Mouse (Mus musculus): ENCODE measurements around the gene Srgap3. TPM values are rescaled to one million over a fixed set of nuclear protein-coding genes. Genes with fewer than 3 reads are reported as not detected.

The Srgap3 gene
- polyA plus RNA-seq, 1 experiment from 2014 or later: 33.7 TPM

DNA sequence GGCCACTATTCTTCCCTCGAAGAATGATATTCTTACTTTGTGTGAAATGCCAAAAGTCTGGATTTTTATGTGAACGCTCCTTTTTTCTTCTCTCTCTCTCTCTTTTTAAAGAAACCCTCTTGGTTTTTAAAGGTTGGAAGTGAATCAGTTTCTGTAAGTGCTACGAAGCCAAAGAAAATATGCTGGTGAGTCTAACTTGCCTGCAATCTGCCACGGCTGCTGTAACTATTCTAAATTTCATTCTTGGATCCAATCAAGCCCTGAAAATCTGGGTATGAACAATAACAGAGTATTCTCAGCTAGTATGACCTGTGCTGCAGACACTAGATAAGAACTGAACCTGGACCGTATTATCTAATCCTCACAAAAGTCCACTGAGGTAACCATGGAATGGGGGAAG, 21.1 kb downstream of the Srgap3 start:
- no peak for ATAC-seq (replicated peaks)
- no peaks in the 10 kb centered on the region for H3K36me3 ChIP-seq
- H3K27me3 ChIP-seq: no peaks in the 10 kb centered on the region
- H3K27ac ChIP-seq (replicated peaks): peak overlapping the region; percentile 70
- H3K4me1 ChIP-seq: peaks cover 70% of the 10 kb centered on the region
- no peaks in the 10 kb centered on the region for H3K9me3 ChIP-seq
- no peak overlapping the region for H3K4me3 ChIP-seq
- H3K4me2 ChIP-seq (replicated peaks): no peak overlapping the region
- WGBS: 72% methylated on average over 5 of the region's 5 CpGs
- H3K9ac ChIP-seq (replicated peaks): no peak overlapping the region

DNA sequence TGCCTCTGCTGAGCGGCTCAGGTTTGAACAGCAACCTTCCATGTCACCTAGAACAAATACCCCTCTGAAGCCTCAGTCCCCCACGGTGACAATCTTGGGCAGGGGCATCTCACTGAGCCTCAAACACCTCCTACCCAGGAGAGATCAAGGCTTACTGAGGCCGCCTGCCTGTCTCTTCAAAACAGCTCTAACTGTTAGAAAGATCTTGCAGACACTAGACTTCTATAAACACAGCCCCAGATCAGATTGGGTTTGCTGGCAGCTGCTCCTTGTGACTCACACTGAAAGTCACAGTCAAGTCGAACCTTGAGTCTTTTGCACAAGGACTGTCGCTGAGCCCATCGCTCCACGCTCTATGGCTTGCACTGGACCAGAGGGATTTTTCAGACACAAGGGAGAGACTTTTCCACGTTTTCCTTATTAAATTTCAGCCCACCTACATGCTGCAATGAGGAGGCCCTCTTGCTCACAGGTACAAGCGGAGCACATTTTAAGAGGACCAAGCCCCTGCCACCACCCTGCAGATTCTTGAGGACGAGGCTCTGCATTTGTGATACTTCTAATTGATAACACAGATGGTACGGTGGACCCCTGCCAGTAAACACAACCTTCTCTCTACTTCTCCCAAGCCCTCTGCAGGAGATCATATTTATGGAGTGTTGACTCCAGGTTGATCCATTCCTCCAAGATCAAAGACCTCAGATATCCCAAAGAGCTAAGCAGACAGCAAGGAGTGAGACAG, 21.7 kb downstream of the Srgap3 start:
- 0 out of 2 replicates have a peak overlapping the region, but pooled peaks have one; percentile 1 for H3K9ac ChIP-seq (replicated peaks)

GRCm38 (mm10) chr6:112924606-112925141, 22.4 kb downstream of the Srgap3 start:
- WGBS: 61% methylated on average over 13 of the region's 13 CpGs
- Histone ChIP-seq H3K4me1 (peaks cover 57% of the 10 kb centered on the region), H3K4me2 (replicated peaks) (no peak overlapping the region), H3K36me3 (no peaks in the 10 kb centered on the region), H3K9ac (replicated peaks) (0 out of 2 replicates have a peak overlapping the region, but pooled peaks have one; percentile 1), H3K9me3 (no peaks in the 10 kb centered on the region), H3K27ac (replicated peaks) (peak overlapping the region; percentile 70), H3K27me3 (no peaks in the 10 kb centered on the region), H3K4me3 (no peak overlapping the region)
- ATAC-seq (replicated peaks): no peak; the same call in 1 of the 2 replicates

More for the DNA sequence above, 21.7 kb downstream of the Srgap3 start:
- no peak for ATAC-seq (replicated peaks)
- peaks cover 65% of the 10 kb centered on the region for H3K4me1 ChIP-seq
- no peaks in the 10 kb centered on the region for H3K36me3 ChIP-seq
- H3K27ac ChIP-seq (replicated peaks): peak overlapping the region; percentile 70
- no peaks in the 10 kb centered on the region for H3K27me3 ChIP-seq
- no peak overlapping the region for H3K4me3 ChIP-seq
- WGBS: 64% methylated on average over 11 of the region's 11 CpGs
- H3K9me3 ChIP-seq: no peaks in the 10 kb centered on the region
- H3K4me2 ChIP-seq (replicated peaks): no peak overlapping the region

DNA sequence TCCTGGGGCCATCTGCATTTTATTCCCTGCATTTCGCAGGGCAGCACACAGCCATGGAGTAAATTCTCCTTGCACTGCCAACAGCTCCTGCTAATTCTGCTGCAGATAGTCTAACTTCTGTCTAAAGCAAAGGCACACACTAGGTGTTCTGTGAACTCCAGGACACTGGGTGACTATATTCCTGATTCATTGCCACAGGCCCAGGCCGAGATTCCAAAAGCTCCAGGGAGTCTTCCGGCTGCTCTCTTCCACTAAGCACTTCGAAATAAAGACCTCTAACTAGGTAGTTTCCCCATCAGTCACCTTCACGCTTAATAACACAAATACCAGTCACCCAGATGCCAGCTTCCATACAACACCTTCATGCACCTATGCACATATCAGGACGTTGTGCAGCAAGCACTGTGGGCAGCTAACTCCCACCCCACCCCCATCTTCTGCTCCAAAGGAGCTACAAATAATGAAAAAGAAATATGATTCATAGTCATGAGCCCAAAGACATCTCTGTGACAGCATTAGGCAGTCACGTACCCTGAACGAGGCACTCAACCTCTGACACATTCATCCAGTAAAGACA, 26.4 kb downstream of the Srgap3 start:
- no peak overlapping the region for H3K4me2 ChIP-seq (replicated peaks)
- no peaks in the 10 kb centered on the region for H3K9me3 ChIP-seq
- H3K4me3 ChIP-seq: no peak overlapping the region
- peaks cover 21% of the 10 kb centered on the region for H3K4me1 ChIP-seq
- 80% methylated on average over 8 of the region's 8 CpGs for WGBS
- H3K9ac ChIP-seq (replicated peaks): no peak overlapping the region
- no peaks in the 10 kb centered on the region for H3K36me3 ChIP-seq
- ATAC-seq (replicated peaks): no peak
- H3K27me3 ChIP-seq: no peaks in the 10 kb centered on the region
- no peak overlapping the region for H3K27ac ChIP-seq (replicated peaks)

DNA sequence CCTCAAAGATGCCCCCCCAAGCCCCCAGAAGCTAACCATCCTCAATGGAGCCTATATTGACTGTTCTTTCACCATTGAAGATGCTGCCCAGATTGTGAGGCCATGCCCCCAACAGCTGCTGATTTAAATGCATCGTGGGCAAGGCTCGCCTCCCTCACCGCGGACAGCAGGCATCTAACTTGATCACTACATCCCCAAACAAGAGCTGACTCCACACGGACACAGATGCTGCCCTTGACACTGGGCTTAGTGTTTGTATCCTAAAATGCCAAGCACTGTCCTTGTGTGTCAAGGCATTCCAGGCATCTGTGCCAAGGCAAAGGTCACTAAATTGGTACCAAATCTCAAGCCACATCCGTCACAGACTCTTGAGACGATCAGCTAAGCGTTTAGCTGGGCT, 29.3 kb downstream of the Srgap3 start:
- Histone ChIP-seq H3K27ac (replicated peaks) (no peak overlapping the region), H3K36me3 (no peaks in the 10 kb centered on the region), H3K9ac (replicated peaks) (no peak overlapping the region), H3K9me3 (no peaks in the 10 kb centered on the region), H3K4me2 (replicated peaks) (no peak overlapping the region), H3K27me3 (no peaks in the 10 kb centered on the region), H3K4me1 (no peaks in the 10 kb centered on the region; the same call in 1 of the 2 replicates), H3K4me3 (no peak overlapping the region)
- 86% methylated on average over 8 of the region's 8 CpGs for WGBS
- no peak for ATAC-seq (replicated peaks)

- H3K27me3 ChIP-seq: no peaks in the 10 kb centered on the region
- no peak overlapping the region for H3K4me3 ChIP-seq
- ATAC-seq (replicated peaks): no peak
- no peak overlapping the region for H3K9ac ChIP-seq (replicated peaks)
- 93% methylated on average over 2 of the region's 2 CpGs for WGBS
- H3K9me3 ChIP-seq: no peaks in the 10 kb centered on the region
- H3K27ac ChIP-seq (replicated peaks): no peak overlapping the region
- H3K36me3 ChIP-seq: no peaks in the 10 kb centered on the region
- H3K4me2 ChIP-seq (replicated peaks): no peak overlapping the region
- H3K4me1 ChIP-seq: no peaks in the 10 kb centered on the region; the same call in 1 of the 2 replicates
Observed at GRCm38 (mm10) chr6:112916243-112916642, 30.8 kb downstream of the Srgap3 start.

- 89% methylated on average over 5 of the region's 5 CpGs for WGBS
- H3K9me3 ChIP-seq: no peaks in the 10 kb centered on the region
- no peak overlapping the region for H3K4me3 ChIP-seq
- peaks cover 3% of the 10 kb centered on the region; the same call in 1 of the 2 replicates for H3K4me1 ChIP-seq
- H3K27ac ChIP-seq (replicated peaks): no peak overlapping the region
- H3K36me3 ChIP-seq: no peaks in the 10 kb centered on the region
- no peak overlapping the region for H3K9ac ChIP-seq (replicated peaks)
- ATAC-seq (replicated peaks): no peak
- no peaks in the 10 kb centered on the region for H3K27me3 ChIP-seq
- no peak overlapping the region for H3K4me2 ChIP-seq (replicated peaks)
Observed at GRCm38 (mm10) chr6:112912552-112912951, 34.5 kb downstream of the Srgap3 start.

DNA sequence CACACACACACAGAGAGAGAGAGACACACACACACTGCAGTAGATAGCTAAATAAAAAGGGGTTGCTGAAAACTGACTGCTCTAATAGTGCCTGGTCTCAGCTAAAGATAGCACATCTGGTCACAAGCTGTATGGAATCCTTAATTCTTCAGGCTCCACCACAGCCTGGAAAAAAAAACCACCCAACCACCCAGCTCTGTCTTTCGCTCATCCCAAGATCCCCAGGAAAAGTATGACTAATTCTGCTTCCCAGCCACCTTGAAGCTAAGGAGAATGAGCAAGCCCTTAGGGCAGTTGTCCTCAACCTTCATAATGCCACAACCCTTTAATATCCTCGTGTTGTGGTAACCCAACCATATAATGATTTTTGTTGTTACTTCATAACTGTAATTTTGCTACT, 37.4 kb downstream of the Srgap3 start:
- H3K4me2 ChIP-seq (replicated peaks): no peak overlapping the region
- WGBS: 85% methylated on average over 2 of the region's 2 CpGs

DNA sequence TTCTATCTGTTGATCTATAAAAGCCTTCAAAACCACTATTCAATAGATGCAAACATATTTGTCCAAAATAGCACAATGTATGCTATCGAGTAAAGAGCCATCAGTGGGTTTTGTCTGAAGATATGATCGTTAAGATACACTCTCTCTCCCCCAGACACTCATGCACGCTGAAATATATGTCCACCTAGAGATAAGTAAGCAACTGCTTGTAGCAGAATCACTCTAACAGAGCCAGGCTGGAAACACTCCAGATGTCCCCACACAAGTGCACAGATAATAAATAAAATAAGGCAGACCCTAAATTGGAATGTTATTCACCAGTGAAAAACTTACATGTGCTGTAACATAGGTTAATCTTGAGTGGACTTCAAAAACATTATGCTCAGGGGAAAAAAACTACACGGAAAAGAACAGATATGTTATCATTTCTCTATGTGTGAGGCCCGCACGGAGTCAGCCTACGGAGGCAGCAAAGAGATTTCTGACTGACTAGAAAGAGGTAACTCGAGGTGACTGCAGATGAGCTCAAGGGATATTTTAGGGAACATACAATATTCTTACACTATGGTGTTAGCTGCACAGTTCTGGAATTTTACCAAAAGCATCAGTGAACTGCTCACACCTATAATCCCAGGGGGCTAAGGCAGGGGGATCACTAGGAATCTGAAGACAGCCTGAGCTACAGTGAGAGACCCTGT, 39.0 kb downstream of the Srgap3 start:
- no peak overlapping the region for H3K4me3 ChIP-seq
- WGBS: 80% methylated on average over 8 of the region's 8 CpGs
- no peak overlapping the region for H3K9ac ChIP-seq (replicated peaks)
- H3K36me3 ChIP-seq: no peaks in the 10 kb centered on the region
- ATAC-seq (replicated peaks): no peak
- peaks cover 16% of the 10 kb centered on the region for H3K4me1 ChIP-seq
- no peak overlapping the region for H3K27ac ChIP-seq (replicated peaks)
- no peaks in the 10 kb centered on the region for H3K27me3 ChIP-seq
- no peak overlapping the region for H3K4me2 ChIP-seq (replicated peaks)
- no peaks in the 10 kb centered on the region for H3K9me3 ChIP-seq

More for the DNA sequence above, 37.4 kb downstream of the Srgap3 start:
- Histone ChIP-seq H3K4me1 (peaks cover 3% of the 10 kb centered on the region; the same call in 1 of the 2 replicates), H3K9me3 (no peaks in the 10 kb centered on the region), H3K4me3 (no peak overlapping the region), H3K27me3 (no peaks in the 10 kb centered on the region), H3K27ac (replicated peaks) (no peak overlapping the region), H3K9ac (replicated peaks) (no peak overlapping the region), H3K36me3 (no peaks in the 10 kb centered on the region)
- no peak for ATAC-seq (replicated peaks)

GRCm38 (mm10) chr6:112903796-112904195, 43.3 kb downstream of the Srgap3 start:
- H3K27ac ChIP-seq (replicated peaks): peak overlapping the region; percentile 89
- no peaks in the 10 kb centered on the region for H3K9me3 ChIP-seq
- no peaks in the 10 kb centered on the region for H3K27me3 ChIP-seq
- H3K4me1 ChIP-seq: peaks cover 55% of the 10 kb centered on the region
- peak; percentile 9; the same call in 1 of the 2 replicates for ATAC-seq (replicated peaks)
- WGBS: 86% methylated on average over 5 of the region's 5 CpGs
- H3K36me3 ChIP-seq: no peaks in the 10 kb centered on the region
- no peak overlapping the region; the same call in 1 of the 2 replicates for H3K4me2 ChIP-seq (replicated peaks)
- H3K9ac ChIP-seq (replicated peaks): no peak overlapping the region
- no peak overlapping the region for H3K4me3 ChIP-seq

DNA sequence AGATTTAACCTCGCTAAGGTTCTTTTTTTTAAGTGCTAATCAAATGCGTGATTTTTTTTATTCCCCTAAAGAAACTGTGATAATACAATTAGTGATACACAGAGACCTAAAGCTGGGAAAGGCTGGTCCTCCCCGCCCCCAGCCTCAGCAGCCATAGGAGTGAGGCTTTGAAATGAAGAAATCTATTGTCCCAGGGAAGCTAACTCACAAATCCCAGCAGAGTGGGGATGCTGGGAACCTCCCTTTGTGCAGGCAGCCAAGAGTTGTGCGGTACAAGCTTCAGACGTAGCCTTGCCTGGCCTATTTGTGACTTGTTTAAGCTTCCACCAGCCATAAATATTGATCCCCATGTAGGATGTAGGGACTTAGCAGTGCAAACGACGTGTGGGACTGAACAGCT, 43.8 kb downstream of the Srgap3 start:
- Histone ChIP-seq H3K9ac (replicated peaks) (peak overlapping the region; percentile 28; the same call in 1 of the 2 replicates), H3K4me2 (replicated peaks) (peak overlapping the region; percentile 28), H3K36me3 (no peaks in the 10 kb centered on the region), H3K27ac (replicated peaks) (peak overlapping the region; percentile 89), H3K9me3 (no peaks in the 10 kb centered on the region), H3K4me1 (peaks cover 60% of the 10 kb centered on the region), H3K27me3 (no peaks in the 10 kb centered on the region), H3K4me3 (no peak overlapping the region)
- 2% methylated on average over 7 of the region's 7 CpGs for WGBS
- peak; percentile 83 for ATAC-seq (replicated peaks)

DNA sequence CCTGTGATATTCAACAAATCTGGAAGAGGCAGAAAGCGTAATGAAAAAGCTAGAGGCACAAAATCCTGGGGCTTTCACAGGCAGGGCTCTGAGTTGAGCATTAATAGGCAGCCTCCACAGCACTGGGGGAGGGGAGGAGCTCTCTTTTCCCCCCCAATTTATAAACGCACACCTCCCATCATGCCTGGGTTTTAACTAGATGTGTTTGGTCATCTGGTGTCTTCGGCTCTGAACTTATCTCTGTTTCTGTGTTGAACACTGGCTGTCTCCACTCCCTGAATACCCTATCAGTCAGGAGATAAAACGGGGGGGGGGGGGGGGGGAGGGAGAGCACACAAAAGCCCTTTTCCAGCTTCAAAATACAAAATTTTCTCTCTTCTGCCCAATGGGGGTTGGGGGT, 44.3 kb downstream of the Srgap3 start:
- ATAC-seq (replicated peaks): peak; percentile 27
- Histone ChIP-seq H3K4me2 (replicated peaks) (peak overlapping the region; percentile 28), H3K9me3 (no peaks in the 10 kb centered on the region), H3K4me3 (no peak overlapping the region), H3K27me3 (no peaks in the 10 kb centered on the region), H3K27ac (replicated peaks) (peak overlapping the region; percentile 89), H3K36me3 (no peaks in the 10 kb centered on the region), H3K4me1 (peaks cover 62% of the 10 kb centered on the region), H3K9ac (replicated peaks) (peak overlapping the region; percentile 28; the same call in 1 of the 2 replicates)
- 2% methylated on average over 4 of the region's 4 CpGs for whole genome bisulfite sequencing

Measured in forebrain, embryonic 15.5 days (tissue).